In genomic region chr13:119632156-119632548, GRCm38 (mm10) we compare ENCODE assay signal across 8 mouse cellular contexts. TPM values are rescaled to one million over a fixed set of nuclear protein-coding genes. Genes with fewer than 3 reads are reported as not detected.
DNase-seq lines count a peak whose midpoint lies in the region; ATAC-seq and TF ChIP-seq lines count a peak whose summit lies in the region.

No protein-coding gene starts in this region.

- H3K9ac ChIP-seq in heart, embryonic 11.5 days (ENCODE audit: low read depth, low read length) = no peak overlapping the region
- no peak overlapping the region for H3K9ac ChIP-seq in neural tube, embryonic 11.5 days (ENCODE audit: low read length)
- no peak overlapping the region for H3K9ac ChIP-seq in liver, embryonic 12.5 days
- no peak overlapping the region for H3K9ac ChIP-seq in stomach, postnatal 0 days (ENCODE audit: low read length)

- no peaks in the 10 kb centered on the region for H3K36me3 ChIP-seq in heart, embryonic 11.5 days (ENCODE audit: control insufficient read depth, insufficient read depth, low read length)
- no peaks in the 10 kb centered on the region for H3K36me3 ChIP-seq in neural tube, embryonic 11.5 days (ENCODE audit: control insufficient read depth, insufficient read depth, low read length)
- no peaks in the 10 kb centered on the region for H3K36me3 ChIP-seq in liver, embryonic 12.5 days
- H3K36me3 ChIP-seq in stomach, postnatal 0 days (ENCODE audit: control insufficient read depth, insufficient read depth, low read length) = no peaks in the 10 kb centered on the region

- H3K4me3 ChIP-seq in heart, embryonic 11.5 days (ENCODE audit: low read depth, low read length) = no peak overlapping the region
- H3K4me3 ChIP-seq in neural tube, embryonic 11.5 days (ENCODE audit: low read depth, low read length) = no peak overlapping the region; the same call in 1 of the 2 replicates
- H3K4me3 ChIP-seq in liver, embryonic 12.5 days = no peak overlapping the region
- H3K4me3 ChIP-seq in stomach, postnatal 0 days (ENCODE audit: low read depth, low read length) = peak overlapping the region; percentile 45; the same call in 1 of the 2 replicates

- H3K9me3 ChIP-seq in heart, embryonic 11.5 days (replicated peaks; ENCODE audit: control insufficient read depth, low read length) = no peaks in the 10 kb centered on the region
- H3K9me3 ChIP-seq in neural tube, embryonic 11.5 days (ENCODE audit: control insufficient read depth, low read length) = no peaks in the 10 kb centered on the region
- H3K9me3 ChIP-seq in liver, embryonic 12.5 days (replicated peaks) = no peaks in the 10 kb centered on the region
- no peaks in the 10 kb centered on the region for H3K9me3 ChIP-seq in stomach, postnatal 0 days (ENCODE audit: control insufficient read depth, low read length)

- no peaks in the 10 kb centered on the region for H3K27me3 ChIP-seq in heart, embryonic 11.5 days (ENCODE audit: control insufficient read depth, insufficient read depth, low read length)
- H3K27me3 ChIP-seq in neural tube, embryonic 11.5 days (ENCODE audit: control insufficient read depth, insufficient read depth, low read length) = no peaks in the 10 kb centered on the region
- H3K27me3 ChIP-seq in liver, embryonic 12.5 days (replicated peaks) = no peaks in the 10 kb centered on the region
- no peaks in the 10 kb centered on the region for H3K27me3 ChIP-seq in stomach, postnatal 0 days (ENCODE audit: control insufficient read depth, insufficient read depth, low read length)

- no peak for ATAC-seq in heart, embryonic 11.5 days (replicated peaks; ENCODE audit: insufficient number of reproducible peaks, low FRiP score, low TSS enrichment)
- peak; percentile 32; the same call in 1 of the 2 replicates for ATAC-seq in neural tube, embryonic 11.5 days (ENCODE audit: insufficient read depth, low FRiP score, low TSS enrichment)
- ATAC-seq in liver, embryonic 12.5 days = no peak
- no peak for ATAC-seq in stomach, postnatal 0 days (ENCODE audit: low FRiP score, low TSS enrichment)

- H3K4me2 ChIP-seq in heart, embryonic 11.5 days = peak overlapping the region; percentile 63
- no peak overlapping the region for H3K4me2 ChIP-seq in neural tube, embryonic 11.5 days (ENCODE audit: low read depth)
- peak overlapping the region; percentile 63 for H3K4me2 ChIP-seq in liver, embryonic 12.5 days
- H3K4me2 ChIP-seq in stomach, postnatal 0 days (replicated peaks; ENCODE audit: low read depth) = peak overlapping the region; percentile 62; the same call in 1 of the 2 replicates

- no peak for TF ChIP-seq EP300 in stomach, postnatal 0 days (optimal IDR thresholded peaks at IDR 0.05)

- H3K4me1 ChIP-seq in heart, embryonic 11.5 days (ENCODE audit: control insufficient read depth, insufficient read depth, low read length) = no peaks in the 10 kb centered on the region
- H3K4me1 ChIP-seq in neural tube, embryonic 11.5 days (ENCODE audit: control insufficient read depth, insufficient read depth, low read length) = no peaks in the 10 kb centered on the region
- peaks cover 5% of the 10 kb centered on the region for H3K4me1 ChIP-seq in liver, embryonic 12.5 days
- H3K4me1 ChIP-seq in stomach, postnatal 0 days (replicated peaks; ENCODE audit: control insufficient read depth, insufficient read depth) = no peaks in the 10 kb centered on the region

- DNase-seq in heart, adult 8-10 months (ENCODE audit: low spot score) = no peak
- DNase-seq in neural tube, embryonic 11.5 days (ENCODE audit: low spot score) = no peak
- no peak for DNase-seq in neural tube, embryonic 10.5 days (ENCODE audit: extremely low spot score, low spot score)
- no peak for DNase-seq in stomach, postnatal 0 days (ENCODE audit: low spot score)
- no peak for DNase-seq in frontal cortex, adult 2 months (ENCODE audit: extremely low spot score in 1 of 2, low spot score in 1 of 2)
- no peak for DNase-seq in testis, postnatal 10 days (ENCODE audit: low spot score)

- no peak overlapping the region for H3K27ac ChIP-seq in heart, embryonic 11.5 days (ENCODE audit: low read depth, low read length)
- no peak overlapping the region for H3K27ac ChIP-seq in neural tube, embryonic 11.5 days (ENCODE audit: low read depth, low read length)
- H3K27ac ChIP-seq in liver, embryonic 12.5 days = no peak overlapping the region
- no peak overlapping the region for H3K27ac ChIP-seq in stomach, postnatal 0 days (replicated peaks)

- TF ChIP-seq CTCF in stomach, postnatal 0 days (IDR thresholded peaks at IDR 0.05; ENCODE audit: low read depth) = no peak

- 85% methylated on average over 4 of the region's 4 CpGs for WGBS in heart, embryonic 11.5 days (ENCODE audit: insufficient replicate concordance)
- WGBS in neural tube, embryonic 11.5 days = 90% methylated on average over 4 of the region's 4 CpGs
- 75% methylated on average over 4 of the region's 4 CpGs for WGBS in liver, embryonic 12.5 days (ENCODE audit: insufficient replicate concordance)
- 79% methylated on average over 4 of the region's 4 CpGs for WGBS in stomach, postnatal 0 days

RNA-seq across cellular contexts. Expression of gene Ccl28, which starts 8.5 kb away (rescaled TPM):
- polyA plus RNA-seq in heart, embryonic 11.5 days (2014; fragmentation: Nextera tagmentation; extraction: Ambion mirVana) = 0.06 TPM in 1 of 2 replicates, not detected in the other
- under 1 TPM in 1 of 4 experiments, not detected in 3; 0.12 TPM for total RNA-seq in heart, adult 8-10 months (2022)
- not detected in 2 replicates for polyA plus RNA-seq in neural tube, embryonic 11.5 days (2014; fragmentation: Nextera tagmentation; extraction: Ambion mirVana)
- not detected in 2 replicates for polyA plus RNA-seq in liver, embryonic 12.5 days (2016; fragmentation: Nextera tagmentation; extraction: Ambion mirVana)
- 0.10 and 0.31 TPM in 2 replicates for polyA plus RNA-seq in stomach, postnatal 0 days (2015; fragmentation: Nextera tagmentation; extraction: Ambion mirVana)
- polyA plus RNA-seq in frontal cortex, adult 2 months (2012; rRNA removed) = 0.19 and 2.3 TPM in 2 replicates

RNA-seq across cellular contexts. Expression of gene Hmgcs1, which starts 58.0 kb away (rescaled TPM):
- 102 and 124 TPM in 2 replicates for polyA plus RNA-seq in heart, embryonic 11.5 days (2014; fragmentation: Nextera tagmentation; extraction: Ambion mirVana)
- 10 to 100 TPM; 29.3 to 35.0 (median 32.5) TPM for total RNA-seq in heart, adult 8-10 months (2022)
- 430 and 450 TPM in 2 replicates for polyA plus RNA-seq in neural tube, embryonic 11.5 days (2014; fragmentation: Nextera tagmentation; extraction: Ambion mirVana)
- polyA plus RNA-seq in liver, embryonic 12.5 days (2016; fragmentation: Nextera tagmentation; extraction: Ambion mirVana) = 105 and 111 TPM in 2 replicates
- polyA plus RNA-seq in stomach, postnatal 0 days (2015; fragmentation: Nextera tagmentation; extraction: Ambion mirVana) = 131 and 140 TPM in 2 replicates
- polyA plus RNA-seq in frontal cortex, adult 2 months (2012; rRNA removed) = 174 and 189 TPM in 2 replicates
